Mouse (Mus musculus) cerebellum, adult 18-20 months (tissue): ENCODE measurements around the gene Bex6.
A peak's percentile ranks its signal among the peaks of the same experiment; 100 is the strongest.

ENCODE experiments used
- DNase-seq, 2 experiments: peaks; one replicate each; pipeline ENCODE4 v3.0.0; 2021

Bex6 gene

DNA sequence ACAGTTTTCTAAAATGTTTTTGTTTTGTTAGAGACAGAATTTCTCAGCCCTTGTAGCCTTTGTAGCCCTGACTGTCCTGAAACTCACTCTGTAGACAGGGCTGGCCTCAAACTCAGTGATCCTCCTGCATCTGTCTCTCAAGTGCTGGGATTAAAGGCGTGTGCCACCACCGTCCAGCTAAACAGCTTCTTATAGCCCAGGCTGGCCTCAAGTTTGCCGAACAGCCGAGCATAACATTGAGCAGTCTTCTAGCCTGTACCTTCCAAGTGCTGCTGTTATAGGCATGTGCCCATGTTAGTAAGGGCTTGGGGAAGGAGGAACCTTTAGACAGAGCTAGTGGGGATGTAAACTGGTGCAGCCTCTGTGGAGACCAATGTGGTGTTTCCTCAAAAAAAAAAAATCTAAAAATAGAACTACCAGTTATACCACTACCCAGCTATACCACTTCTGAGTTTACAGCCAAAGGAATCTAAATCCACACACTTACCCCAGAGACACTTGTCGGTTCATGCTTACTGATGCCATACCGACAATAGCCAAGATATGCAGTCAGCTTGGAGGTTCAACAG, at the start of gene Bex6:
Bex6 (plus strand) TSS at position 491 of the 569 bp plus-strand sequence.
- DNase-seq = no peak

DNA sequence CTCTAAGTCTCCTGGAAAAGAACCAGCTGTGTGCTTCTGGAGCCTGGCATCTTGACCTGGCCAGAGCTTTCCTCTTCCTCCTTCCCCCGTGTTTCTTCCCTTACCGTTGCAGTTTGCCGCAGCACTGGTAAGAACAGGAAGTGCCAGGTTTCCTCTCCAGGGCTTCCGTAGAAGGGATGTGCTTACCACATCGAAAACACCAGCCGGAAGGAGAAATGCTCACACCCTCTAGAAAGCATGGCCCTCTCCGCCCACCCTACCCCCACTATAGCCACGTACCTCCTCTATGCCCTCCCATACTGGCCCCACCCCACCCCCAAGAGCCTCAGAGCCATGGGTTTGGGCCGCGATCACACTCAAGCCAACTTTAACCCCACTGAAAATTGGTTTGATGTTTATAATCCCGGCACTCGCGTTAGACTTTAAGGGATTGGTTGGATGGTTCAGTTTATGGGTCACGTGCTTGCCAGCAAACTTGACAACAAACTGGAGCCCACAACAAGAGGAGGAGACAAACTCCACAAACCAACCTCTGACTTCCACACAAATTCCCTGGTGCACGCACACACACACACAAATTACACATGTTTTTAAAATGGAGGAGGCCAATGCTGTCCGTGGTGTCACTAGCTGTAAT, 49.3 kb upstream of the Bex6 start:
- DNase-seq = no peak

DNA sequence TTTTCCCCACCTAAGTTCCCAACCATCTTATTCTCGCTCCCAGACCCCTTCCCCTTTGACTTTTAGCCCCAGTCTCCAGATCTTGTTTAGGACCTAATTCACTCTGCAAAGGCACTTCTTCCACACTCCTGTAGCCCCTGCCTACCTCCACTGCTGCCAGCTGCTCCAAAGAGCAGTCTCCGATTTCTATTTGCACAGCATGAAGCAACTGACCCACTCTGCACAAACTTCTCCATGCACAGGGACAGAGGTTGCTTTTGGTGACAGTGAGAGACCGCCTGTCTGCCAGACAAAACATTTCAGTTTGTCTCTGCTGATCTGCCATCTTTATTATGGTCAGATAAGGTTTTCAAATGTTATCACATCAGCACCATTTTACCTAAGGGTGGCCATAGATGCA, 46.5 kb upstream of the Bex6 start:
- no peak for DNase-seq

DNA sequence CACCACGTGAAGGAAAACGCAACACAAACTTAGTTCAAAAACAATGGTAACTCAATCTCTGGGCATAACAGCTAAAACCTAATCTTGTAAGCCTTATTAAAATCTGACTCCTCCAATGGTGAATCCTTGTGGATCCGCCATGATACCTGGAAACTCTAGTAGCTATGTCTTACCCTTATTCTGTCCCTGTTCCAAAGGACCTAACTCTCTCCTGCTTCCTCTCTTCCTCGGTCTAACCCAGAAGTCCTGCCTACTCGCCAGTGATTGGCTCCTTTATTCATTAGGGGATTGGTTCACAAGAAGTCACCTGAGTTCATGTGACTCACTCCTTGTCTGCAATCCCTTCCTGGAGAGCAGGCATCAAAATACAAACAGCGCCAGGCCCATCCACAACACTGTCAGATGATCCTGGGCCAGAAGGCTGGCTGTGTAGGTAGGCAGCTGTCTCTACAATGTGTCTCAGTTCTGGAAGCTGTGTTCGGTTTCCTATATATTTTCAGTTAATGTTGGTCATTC, 43.7 kb upstream of the Bex6 start:
- DNase-seq = no peak

DNA sequence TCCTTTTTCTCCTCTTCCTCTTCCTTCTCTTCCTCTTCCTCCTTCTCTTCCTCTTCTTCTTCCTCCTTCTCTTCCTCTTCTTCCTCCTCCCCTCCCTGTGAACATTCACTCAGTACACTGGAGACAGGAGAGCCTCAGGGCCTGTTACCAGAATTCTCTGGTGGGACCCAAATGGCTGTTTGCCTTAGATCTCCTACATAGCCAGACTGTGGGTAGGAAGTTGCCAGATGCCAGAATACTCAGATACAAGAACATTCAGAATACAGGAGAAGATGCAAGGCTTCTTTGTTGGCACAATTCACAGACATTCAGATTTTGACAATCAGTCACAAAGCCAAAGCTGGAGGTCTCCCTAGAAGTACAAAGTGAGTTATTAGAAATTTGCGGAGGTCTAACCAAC, 40.7 kb upstream of the Bex6 start:
- no peak for DNase-seq

DNA sequence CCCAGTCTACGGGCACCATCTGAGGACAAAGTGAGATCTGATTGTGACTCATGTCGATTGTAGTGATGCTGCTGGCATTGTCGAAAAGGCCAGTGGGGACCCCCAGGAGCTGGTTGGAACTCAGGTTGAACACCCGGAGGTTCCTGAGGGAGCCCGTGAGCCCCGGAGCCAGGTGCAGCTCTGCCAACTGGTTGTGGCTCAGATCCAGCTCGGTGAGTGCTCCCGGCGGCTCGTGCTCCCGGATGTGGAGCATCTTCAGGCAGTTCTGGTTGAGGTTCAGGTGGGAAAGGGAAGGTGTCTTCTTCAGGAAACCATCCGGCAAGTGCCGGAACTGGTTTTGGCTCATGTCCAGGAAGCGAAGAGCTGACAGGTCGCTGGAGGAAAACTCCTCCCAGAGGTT, 35.9 kb upstream of the Bex6 start:
- DNase-seq = peak; percentile 51 to 59

DNA sequence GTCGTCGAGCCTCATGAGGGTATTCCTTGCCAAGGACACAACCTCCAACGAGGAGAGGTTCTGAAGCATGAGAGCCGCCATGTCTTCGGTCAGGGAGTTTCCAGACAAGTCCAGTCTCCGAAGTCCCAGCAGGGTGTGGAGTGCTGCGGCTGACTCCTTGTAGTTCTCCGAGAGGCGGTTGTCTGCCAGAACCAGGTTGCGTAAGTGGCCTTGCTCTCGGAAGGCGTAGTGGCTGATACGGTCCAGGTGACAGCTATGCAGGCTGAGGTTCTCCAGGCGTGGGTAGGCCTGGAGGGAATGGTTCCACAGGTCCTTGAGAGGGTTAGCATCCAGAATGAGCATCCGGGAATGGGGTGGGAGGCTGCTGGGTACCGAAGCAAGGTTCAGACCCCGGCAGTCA, 35.0 kb upstream of the Bex6 start:
- DNase-seq = no peak

DNA sequence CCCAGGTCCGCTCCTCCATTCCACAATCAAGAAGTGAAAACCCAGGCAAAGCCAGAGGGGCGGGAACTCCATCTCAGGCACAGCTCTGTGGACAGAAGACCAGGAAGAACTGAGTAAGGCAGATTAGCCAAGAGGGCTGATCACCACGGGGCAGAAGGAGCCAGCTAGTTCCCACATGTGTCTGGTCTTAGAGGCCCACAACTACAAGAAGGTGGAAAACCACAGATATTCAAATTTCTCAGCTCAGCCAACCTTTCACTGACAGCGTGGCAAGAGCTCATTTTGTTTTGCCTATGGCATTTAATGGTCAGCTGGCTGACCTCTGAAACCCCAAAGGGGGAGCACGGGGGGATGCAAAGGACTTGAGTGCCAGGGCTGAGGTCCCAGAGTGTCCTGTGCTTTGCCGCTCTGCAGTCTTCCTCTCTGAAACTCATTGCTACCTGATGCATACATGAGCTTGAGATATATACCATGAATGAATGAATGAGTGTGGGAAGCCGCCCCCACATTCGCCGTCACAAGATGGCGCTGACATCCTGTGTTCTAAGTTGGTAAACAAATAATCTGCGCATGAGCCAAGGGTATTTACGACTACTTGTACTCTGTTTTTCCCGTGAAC, 31.9 kb upstream of the Bex6 start:
- peak in 1 of 2 experiments; percentile 54 for DNase-seq

DNA sequence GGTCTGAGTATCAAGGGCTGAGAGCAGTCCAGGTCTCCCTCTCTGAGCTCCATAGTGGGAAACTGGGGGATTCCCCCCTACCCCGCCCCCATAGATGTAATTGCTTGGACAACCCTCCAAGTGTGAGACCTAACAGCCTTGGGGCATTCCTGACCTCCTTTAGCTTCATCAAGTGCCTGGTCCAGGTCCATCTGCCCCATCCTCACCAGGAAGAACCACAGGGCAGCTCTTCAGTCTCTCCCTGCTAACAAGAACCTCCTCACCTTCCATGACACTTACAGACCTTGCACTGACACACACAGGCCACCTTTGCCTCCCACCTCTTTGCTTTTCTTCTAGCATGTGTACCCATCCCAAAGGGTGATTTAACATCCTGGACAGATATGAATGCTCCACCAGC, 25.6 kb upstream of the Bex6 start:
- DNase-seq = peak in 1 of 2 experiments; percentile 70

DNA sequence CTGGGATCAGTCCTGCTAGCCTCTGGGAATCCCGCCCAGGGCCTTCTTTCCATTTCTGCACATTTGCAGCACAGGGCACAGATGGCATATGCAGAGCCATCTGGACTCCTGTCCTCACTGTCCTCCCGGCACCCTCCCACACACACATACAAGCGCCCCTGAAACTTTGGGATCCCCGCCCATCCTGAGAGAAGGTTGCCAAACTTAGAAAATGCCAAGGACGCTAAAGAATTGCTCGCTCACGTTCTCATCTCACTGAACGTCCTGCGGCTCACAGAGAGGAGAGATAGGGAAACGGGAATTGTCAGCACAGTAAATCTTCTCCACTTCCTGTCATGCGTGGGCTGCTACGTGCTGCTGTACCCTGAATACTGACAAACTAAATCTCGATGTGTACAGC, 25.2 kb upstream of the Bex6 start:
- DNase-seq = peak; percentile 97

DNA sequence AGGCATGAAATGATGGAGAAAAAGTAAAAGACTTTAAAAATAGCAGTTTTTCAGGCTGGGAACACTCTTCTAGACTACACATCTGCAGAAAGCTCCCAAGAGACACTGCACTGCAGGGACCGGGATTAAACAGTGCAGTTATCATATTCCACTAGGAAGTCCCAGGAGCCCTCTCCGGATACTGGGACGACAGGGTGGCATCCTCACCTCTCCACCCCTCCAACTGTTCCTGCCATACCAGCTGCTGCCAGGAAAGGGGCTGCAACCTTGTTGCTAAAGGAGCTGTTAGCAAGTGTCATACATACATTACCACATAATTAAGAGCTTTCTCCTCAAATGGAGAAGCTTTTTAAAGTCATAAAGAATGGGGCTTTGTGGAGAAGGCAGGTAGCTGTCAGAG, 22.9 kb upstream of the Bex6 start:
- no peak for DNase-seq

DNA sequence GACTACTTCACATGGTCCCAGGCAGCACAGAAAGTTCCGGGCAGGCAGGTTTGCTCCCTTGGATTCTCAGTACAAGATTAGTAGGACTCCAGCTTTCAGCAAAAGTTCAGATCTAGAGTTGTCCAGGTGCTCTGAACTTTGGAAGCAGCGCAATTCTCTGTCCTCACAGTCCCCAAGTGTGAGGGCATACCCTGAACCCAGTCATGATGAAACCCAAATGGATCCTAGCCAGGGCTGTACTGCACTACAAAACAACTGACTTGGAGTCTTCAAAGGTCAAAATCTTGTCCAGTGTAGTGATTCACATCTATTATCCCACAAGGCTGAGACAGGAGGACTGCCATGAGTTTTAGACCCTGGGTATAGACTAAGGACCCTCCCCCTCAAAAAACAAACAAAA, 22.3 kb upstream of the Bex6 start:
- no peak for DNase-seq

DNA sequence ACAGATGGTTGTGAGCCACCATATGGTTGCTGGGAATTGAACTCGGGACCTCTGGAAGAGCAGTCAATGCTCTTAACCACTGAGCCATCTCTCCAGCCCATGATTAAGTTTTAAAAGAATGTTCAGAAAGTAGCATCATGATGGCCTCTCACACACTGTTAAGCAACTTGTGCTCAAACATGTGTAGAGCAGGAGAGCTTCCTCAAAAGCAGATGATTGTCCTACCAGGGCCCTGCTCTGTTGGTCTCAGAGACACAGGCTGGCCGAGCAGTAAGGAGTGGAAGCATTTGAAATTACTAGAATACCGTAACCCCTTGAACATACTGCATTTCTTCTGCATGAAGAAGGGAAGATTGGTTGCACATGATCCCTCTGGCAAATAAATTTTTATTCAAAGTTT, 20.7 kb upstream of the Bex6 start:
- no peak for DNase-seq

DNA sequence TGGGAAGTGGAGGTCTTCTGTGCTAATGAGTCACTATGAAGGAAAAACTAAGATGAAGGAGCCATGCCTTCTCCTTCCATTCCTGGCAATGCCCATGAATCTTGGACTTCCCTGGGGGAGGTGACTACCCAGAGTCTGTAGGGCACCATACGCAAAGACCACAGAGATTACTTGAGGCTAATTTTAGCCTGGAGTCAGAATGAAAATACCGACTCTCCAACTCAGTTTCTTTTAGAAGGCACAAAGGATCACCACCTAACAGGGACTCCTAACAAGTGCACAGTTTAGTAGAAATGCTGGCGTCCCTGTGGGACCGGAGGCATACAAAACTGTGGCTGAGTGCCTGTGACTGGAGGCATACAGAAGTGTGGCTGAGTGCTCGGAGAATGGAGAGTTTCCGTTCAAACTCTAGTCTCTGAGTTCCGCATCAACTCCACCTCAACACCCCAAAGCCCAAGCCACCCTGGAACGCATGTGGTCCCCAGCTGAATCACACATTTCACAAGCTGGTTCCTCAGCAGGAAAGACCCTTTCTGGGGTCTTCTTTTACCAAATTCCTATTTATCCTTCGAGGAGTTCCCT, 18.8 kb upstream of the Bex6 start:
- DNase-seq = no peak

DNA sequence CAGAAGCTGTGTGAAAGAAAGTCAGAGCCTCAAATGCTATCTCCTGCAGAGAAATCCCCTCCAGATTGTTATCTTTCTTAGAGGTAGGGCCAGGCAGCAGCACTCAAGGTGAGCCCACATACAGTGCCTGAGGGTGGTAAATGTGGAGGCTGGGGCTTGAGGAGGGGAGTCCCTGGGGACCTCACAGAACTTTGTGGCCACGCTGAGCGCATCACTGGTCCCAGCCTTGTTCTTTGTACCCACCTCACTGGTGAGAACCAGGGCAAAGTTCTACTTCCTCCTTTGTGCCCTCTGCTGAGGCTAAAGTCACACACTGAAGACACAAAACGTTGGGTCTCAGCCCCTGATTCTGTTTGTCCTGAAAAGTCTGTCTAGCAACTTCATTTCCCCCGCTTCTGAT, 16.2 kb upstream of the Bex6 start:
- no peak for DNase-seq

DNA sequence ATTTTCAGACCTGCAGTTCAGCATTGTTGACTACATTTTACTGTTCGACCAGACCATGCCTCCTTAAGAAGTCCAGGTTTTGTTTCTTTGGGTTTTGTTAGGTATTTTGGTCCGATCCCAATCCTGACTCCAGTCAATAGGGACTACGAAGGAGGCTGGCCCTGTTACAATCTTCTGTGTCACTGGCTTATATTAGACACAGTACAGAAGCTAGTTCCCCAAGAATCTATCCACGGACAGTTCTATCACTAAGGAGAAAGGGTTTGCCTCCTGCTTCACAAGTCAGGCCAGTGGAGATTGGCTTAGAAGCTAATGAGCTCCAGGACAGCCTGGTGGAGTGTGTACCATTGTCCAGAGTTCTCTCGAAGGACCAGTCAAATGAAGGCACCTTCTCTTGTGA, 15.7 kb upstream of the Bex6 start:
- DNase-seq = no peak

DNA sequence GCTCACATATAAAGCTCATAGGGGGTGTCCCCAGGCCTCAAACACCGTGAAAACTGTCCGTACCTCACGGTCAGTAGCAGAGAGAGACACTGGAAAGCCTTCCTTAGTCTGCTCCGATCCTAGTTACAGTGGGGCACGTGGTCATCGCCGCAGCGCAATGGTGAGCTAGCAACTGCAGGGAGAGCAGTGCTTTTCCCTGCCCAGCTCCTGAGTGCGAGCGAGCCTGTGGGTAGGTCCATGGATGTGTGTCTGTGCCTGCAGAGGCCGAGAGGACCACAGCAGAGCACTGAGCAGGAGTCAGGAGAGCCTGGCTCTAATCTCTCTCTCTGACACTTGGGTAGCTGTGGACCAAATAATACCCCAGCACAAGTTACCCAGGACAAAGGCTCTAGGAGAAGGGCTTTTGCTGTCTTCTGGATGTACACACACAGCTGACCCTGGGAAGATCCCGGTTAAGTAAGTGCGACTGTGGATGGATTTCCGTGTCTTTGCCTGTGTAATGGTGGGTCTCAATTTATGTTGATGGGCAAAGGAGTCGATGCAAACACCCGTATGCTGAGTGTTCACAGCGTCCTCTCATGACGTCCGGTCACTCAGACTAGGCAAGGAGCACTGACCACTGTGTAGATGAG, 15.1 kb upstream of the Bex6 start:
- DNase-seq = peak; percentile 48 to 57

DNA sequence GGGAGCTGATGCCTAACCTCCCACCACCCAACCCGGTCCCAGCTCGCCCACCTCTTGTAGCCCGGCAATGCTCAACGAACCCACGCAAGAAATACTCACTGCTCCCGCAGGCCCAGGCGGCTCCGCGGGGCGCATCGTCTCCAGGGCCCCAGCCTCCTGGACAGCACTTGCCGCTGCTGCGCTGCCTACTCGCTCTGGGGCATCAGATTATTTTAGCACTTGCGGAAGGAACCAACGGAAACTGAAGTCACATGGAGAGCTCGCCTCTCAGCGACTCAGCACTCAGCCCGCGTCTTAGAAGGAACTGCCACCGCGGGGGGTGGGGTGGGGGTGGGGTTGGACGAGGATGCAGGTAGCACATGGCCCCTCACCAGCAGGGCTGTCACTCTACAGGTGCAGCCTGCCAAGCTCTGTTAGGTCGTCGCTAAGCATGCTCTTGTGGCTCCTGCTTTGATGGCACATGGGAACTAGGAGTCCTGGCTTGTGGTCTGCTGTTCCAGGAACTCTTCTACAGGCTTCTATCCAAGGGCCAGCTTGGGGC, 14.3 kb upstream of the Bex6 start, which contains the start of gene Nrros:
Nrros (minus strand) TSS at position 314 of the 541 bp plus-strand sequence.
- DNase-seq = peak; percentile 64 to 67

DNA sequence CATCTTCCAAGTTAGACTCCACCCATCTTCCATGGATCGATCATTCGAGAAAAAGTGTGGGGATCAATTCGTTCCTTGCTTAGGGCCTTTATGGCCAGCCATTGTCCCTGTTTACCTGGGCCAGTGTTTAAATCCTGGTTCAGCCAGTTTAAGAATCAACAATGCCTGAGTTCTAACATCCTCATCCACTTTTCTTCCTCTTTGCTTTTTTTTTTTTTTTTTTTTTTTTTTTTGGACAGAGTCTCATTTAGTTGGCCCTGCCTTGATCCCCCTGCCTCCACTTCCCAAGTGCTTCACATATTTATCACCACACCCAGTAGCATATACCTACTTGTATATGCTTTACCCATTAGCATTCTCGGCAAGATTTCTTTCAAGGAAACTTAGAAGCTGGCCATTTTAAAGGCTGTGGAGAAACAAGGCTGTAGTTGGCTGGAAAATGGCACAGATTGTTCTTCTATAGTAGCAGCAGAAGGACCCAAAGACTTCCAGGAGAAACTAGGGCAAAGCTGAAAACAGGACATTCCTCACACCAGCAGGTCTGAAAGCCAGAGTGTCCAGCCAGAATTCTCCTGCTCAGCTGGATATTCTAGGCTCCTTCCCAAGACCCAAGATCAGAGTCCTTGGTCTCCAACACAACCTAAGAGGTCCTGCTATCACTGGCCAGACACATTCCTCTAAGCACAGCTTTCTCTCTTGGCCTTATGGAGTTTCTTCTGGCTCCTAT, 11.6 kb upstream of the Bex6 start:
- DNase-seq = peak; percentile 73 to 75

DNA sequence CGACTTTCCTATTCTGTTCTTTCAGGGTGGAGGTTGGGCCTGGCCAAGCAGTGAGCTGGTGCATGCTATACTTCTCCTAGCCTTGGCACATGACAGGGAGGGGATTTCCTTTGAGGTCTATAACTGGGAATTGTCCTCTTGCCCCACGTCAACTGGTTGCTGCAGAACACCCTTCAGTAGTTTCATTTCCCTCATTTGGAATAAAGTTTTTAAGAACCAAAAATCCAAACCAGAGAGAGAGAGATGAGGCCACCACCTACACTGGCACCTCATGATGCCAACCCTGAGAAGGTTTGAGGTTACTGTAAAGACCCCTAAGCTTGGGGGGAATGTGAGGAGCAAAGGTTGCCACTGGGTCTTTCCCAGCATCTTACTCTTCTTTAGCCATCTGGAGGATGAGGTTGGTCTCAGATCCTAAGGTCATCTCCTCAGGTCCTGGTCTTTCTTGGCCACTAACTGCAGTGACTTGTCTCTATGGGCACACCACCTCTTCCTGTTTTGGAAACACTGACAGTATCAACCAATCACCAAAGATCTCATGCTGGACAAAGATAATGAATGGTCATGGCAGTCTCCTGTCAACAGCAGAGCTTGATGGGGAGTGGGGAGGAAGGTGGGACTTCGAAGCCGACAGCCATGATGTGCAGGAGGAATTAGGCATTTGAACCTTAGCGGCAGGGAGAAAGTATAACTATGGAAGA, 8.4 kb upstream of the Bex6 start:
- DNase-seq = no peak

DNA sequence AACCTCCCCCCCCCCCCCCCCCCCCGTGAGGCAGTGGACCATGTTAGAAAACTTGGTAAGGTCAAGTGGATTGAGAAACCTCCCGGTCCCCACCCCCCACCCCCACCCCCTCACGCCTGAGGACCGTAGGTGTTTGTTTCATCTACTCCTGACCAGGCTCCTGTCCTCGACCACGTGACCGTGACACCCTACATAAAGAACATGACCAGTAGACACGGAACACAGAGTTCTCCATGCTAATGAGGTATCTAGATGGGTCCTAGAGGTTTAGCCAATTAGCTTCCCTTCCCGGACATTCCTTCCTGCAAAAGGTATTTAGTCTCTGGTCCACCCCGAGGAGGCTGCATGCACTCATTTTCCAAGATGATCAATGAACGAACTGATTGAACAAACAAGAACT, 6.2 kb upstream of the Bex6 start:
- no peak for DNase-seq
